Mouse (Mus musculus): ENCODE results near the gene Defb13. TPM values are rescaled to one million over a fixed set of nuclear protein-coding genes. Genes with fewer than 3 reads are reported as not detected.
"Not testable (repeated sequence)": the region's sequence is repeated elsewhere in the genome, so short reads cannot be mapped to it uniquely, and the experiment has no call there.

The Defb13 gene
- not detected for total RNA-seq (2021)

- no peak for DNase-seq (ENCODE audit: extremely low spot score in 1 of 2, low spot score in 1 of 2)
These were observed at the start of gene Defb13 for GRCm38 (mm10) chr8:21946462-21946861. TSS of gene Defb13 (plus strand) at chr8:21946762.

- not testable (repeated sequence) for DNase-seq (ENCODE audit: extremely low spot score in 1 of 2, low spot score in 1 of 2)
These were observed 40.3 kb upstream of the Defb13 start, which contains the start of gene Defb11 for GRCm38 (mm10) chr8:21906290-21906689. TSS of gene Defb11 (minus strand) at chr8:21906412.

- DNase-seq (ENCODE audit: extremely low spot score in 1 of 2, low spot score in 1 of 2) = no peak
These were observed 34.6 kb upstream of the Defb13 start for GRCm38 (mm10) chr8:21911931-21912330.

GRCm38 (mm10) chr8:21912554-21912953, 34.0 kb upstream of the Defb13 start:
- DNase-seq (ENCODE audit: extremely low spot score in 1 of 2, low spot score in 1 of 2) = no peak

GRCm38 (mm10) chr8:21915625-21916024, 30.9 kb upstream of the Defb13 start:
- DNase-seq (ENCODE audit: extremely low spot score in 1 of 2, low spot score in 1 of 2) = peak; percentile 3 to 7

GRCm38 (mm10) chr8:21930754-21931153, 15.8 kb upstream of the Defb13 start:
- not testable (repeated sequence) for DNase-seq (ENCODE audit: extremely low spot score in 1 of 2, low spot score in 1 of 2)

- DNase-seq (ENCODE audit: extremely low spot score in 1 of 2, low spot score in 1 of 2) = no peak
These were observed 14.0 kb upstream of the Defb13 start, which contains the start of gene Defb15 for GRCm38 (mm10) chr8:21932610-21933009. TSS of gene Defb15 (minus strand) at chr8:21932710.

GRCm38 (mm10) chr8:21938052-21938451, 8.5 kb upstream of the Defb13 start, which contains the start of gene Defb35:
TSS of gene Defb35 (plus strand) at chr8:21938352.
- not testable (repeated sequence) for DNase-seq (ENCODE audit: extremely low spot score in 1 of 2, low spot score in 1 of 2)

GRCm38 (mm10) chr8:21947311-21948017, 902 bp downstream of the Defb13 start:
- DNase-seq (ENCODE audit: extremely low spot score in 1 of 2, low spot score in 1 of 2) = no peak

- DNase-seq (ENCODE audit: extremely low spot score in 1 of 2, low spot score in 1 of 2) = peak; percentile 12 to 61
These were observed 8.8 kb downstream of the Defb13 start for GRCm38 (mm10) chr8:21955321-21955720.

- DNase-seq (ENCODE audit: extremely low spot score in 1 of 2, low spot score in 1 of 2) = no peak
These were observed 9.8 kb downstream of the Defb13 start for GRCm38 (mm10) chr8:21956336-21956735.

- no peak for DNase-seq (ENCODE audit: extremely low spot score in 1 of 2, low spot score in 1 of 2)
These were observed 11.9 kb downstream of the Defb13 start, which contains the start of gene Fam90a1a for GRCm38 (mm10) chr8:21958414-21958813. TSS of gene Fam90a1a (plus strand) at chr8:21958714.

GRCm38 (mm10) chr8:21966646-21967045, 20.1 kb downstream of the Defb13 start:
- DNase-seq (ENCODE audit: extremely low spot score in 1 of 2, low spot score in 1 of 2) = no peak

- DNase-seq (ENCODE audit: extremely low spot score in 1 of 2, low spot score in 1 of 2) = no peak
These were observed 22.9 kb downstream of the Defb13 start, which contains the start of gene Ccdc70 for GRCm38 (mm10) chr8:21969475-21969874. TSS of gene Ccdc70 (plus strand) at chr8:21969775.

GRCm38 (mm10) chr8:21978193-21978592, 31.6 kb downstream of the Defb13 start:
- no peak for DNase-seq (ENCODE audit: extremely low spot score in 1 of 2, low spot score in 1 of 2)

- DNase-seq (ENCODE audit: extremely low spot score in 1 of 2, low spot score in 1 of 2) = peak in 1 of 2 experiments; percentile 6
These were observed 35.2 kb downstream of the Defb13 start for GRCm38 (mm10) chr8:21981664-21982337.

- DNase-seq (ENCODE audit: extremely low spot score in 1 of 2, low spot score in 1 of 2) = peak in 1 of 2 experiments; percentile 47
These were observed 45.6 kb downstream of the Defb13 start for GRCm38 (mm10) chr8:21992184-21992583.

- no peak for DNase-seq (ENCODE audit: extremely low spot score in 1 of 2, low spot score in 1 of 2)
These were observed 48.6 kb downstream of the Defb13 start for GRCm38 (mm10) chr8:21995181-21995580.

Measured in layer of hippocampus, postnatal 25 days (tissue).